Mouse (Mus musculus) hindbrain, embryonic 11.5 days (tissue): Measurements from ENCODE around the gene Epha3. TPM values are rescaled to one million over a fixed set of nuclear protein-coding genes. Genes with fewer than 3 reads are reported as not detected.

Experiments
- ATAC-seq: fragments of 200-750 bp; cut with Nextera tagmentation; 2 replicates; pipeline ENCODE4 v1.8.0; 2017; ENCODE audit warnings: mild to moderate bottlenecking, moderate TSS enrichment, moderate library complexity; ENCODE audit not compliant: low FRiP score
- DNase-seq: peaks from one replicate; pipeline ENCODE4 v3.0.0-alpha.2; 2015; ENCODE audit warnings: low spot score
- H3K27ac ChIP-seq: fragments of 300-500 bp; sonication (generic); 2 replicates; pipeline ENCODE4 v1.5.1; 2014; ENCODE audit warnings: mild to moderate bottlenecking, low read depth, low read length
- H3K27me3 ChIP-seq: fragments of 300-500 bp; sonication (generic); 2 replicates; pipeline ENCODE4 v1.6.1; 2014; ENCODE audit warnings: mild to moderate bottlenecking, low read length, moderate library complexity, mixed read lengths; ENCODE audit not compliant: control insufficient read depth, insufficient read depth
- H3K36me3 ChIP-seq: fragments of 300-500 bp; sonication (generic); 2 replicates; pipeline ENCODE4 v1.6.1; 2014; ENCODE audit warnings: mild to moderate bottlenecking, low read length, moderate library complexity, mixed read lengths; ENCODE audit not compliant: control insufficient read depth, insufficient read depth
- H3K4me1 ChIP-seq: fragments of 300-500 bp; sonication (generic); replicated peaks from 2 replicates; pipeline ENCODE4 v1.6.1; 2014; ENCODE audit warnings: low read length, mixed read lengths; ENCODE audit not compliant: control insufficient read depth, insufficient read depth
- H3K4me2 ChIP-seq: fragments of 300-500 bp; sonication (generic); replicated peaks from 2 replicates; pipeline ENCODE4 v1.6.1; 2014; ENCODE audit warnings: mild to moderate bottlenecking, low read depth, low read length
- H3K4me3 ChIP-seq: fragments of 300-500 bp; sonication (generic); 2 replicates; pipeline ENCODE4 v1.5.1; 2014; ENCODE audit warnings: low read depth, low read length
- H3K9ac ChIP-seq: fragments of 300-500 bp; sonication (generic); 2 replicates; pipeline ENCODE4 v1.6.1; 2014; ENCODE audit warnings: low read depth, low read length
- H3K9me3 ChIP-seq: fragments of 300-500 bp; sonication (generic); 2 replicates; pipeline ENCODE4 v1.6.1; 2016; ENCODE audit warnings: low read length; ENCODE audit not compliant: control insufficient read depth
- WGBS: fragments of 180-500 bp; shearing (Covaris S2); extraction: QIAGEN DNeasy Blood & Tissue Kit; methylation state at CpG from one replicate; pipeline ENCODE4 v1.1.7; 2014; 5-methylcytosine and 5-hydroxymethylcytosine counted together
- polyA plus RNA-seq: library from polyadenylated mRNA; unstranded; fragments of >200 nt; fragmentation: Nextera tagmentation; extraction: Ambion mirVana; gene quantifications from 2 replicates; pipeline ENCODE4 v1.2.1, GENCODE M21; 2014

Epha3 gene
- polyA plus RNA-seq, 1 experiment from 2014 or later = 68.6 TPM

- no peaks in the 10 kb centered on the region for H3K9me3 ChIP-seq
- H3K36me3 ChIP-seq = no peaks in the 10 kb centered on the region
- no peak overlapping the region for H3K9ac ChIP-seq
- H3K27me3 ChIP-seq = no peaks in the 10 kb centered on the region
- no peak overlapping the region for H3K4me3 ChIP-seq
- WGBS = 57% methylated on average over 1 of the region's 1 CpGs
- no peak overlapping the region for H3K4me2 ChIP-seq
- ATAC-seq (peak; percentile 65; the same call in 1 of the 2 replicates), DNase-seq (no peak)
- H3K27ac ChIP-seq = no peak overlapping the region
- H3K4me1 ChIP-seq = no peaks in the 10 kb centered on the region
These were observed 144.7 kb downstream of the Epha3 start for GRCm38 (mm10) chr16:63719235-63719634.

- Histone ChIP-seq H3K27me3 (no peaks in the 10 kb centered on the region), H3K9ac (no peak overlapping the region), H3K4me1 (no peaks in the 10 kb centered on the region), H3K4me2 (no peak overlapping the region), H3K27ac (no peak overlapping the region), H3K4me3 (no peak overlapping the region), H3K36me3 (no peaks in the 10 kb centered on the region), H3K9me3 (no peaks in the 10 kb centered on the region)
- DNase-seq = no peak
- WGBS = 92% methylated on average over 4 of the region's 4 CpGs
- no peak for ATAC-seq
These were observed 146.7 kb downstream of the Epha3 start for GRCm38 (mm10) chr16:63717317-63717716.

- Histone ChIP-seq H3K9me3 (no peaks in the 10 kb centered on the region), H3K9ac (no peak overlapping the region), H3K4me3 (no peak overlapping the region), H3K36me3 (no peaks in the 10 kb centered on the region), H3K27me3 (no peaks in the 10 kb centered on the region), H3K27ac (no peak overlapping the region), H3K4me1 (no peaks in the 10 kb centered on the region), H3K4me2 (no peak overlapping the region)
- ATAC-seq (no peak), DNase-seq (no peak)
- whole genome bisulfite sequencing = 81% methylated on average over 17 of the region's 17 CpGs
These were observed 156.8 kb downstream of the Epha3 start for GRCm38 (mm10) chr16:63706912-63707868.

DNA sequence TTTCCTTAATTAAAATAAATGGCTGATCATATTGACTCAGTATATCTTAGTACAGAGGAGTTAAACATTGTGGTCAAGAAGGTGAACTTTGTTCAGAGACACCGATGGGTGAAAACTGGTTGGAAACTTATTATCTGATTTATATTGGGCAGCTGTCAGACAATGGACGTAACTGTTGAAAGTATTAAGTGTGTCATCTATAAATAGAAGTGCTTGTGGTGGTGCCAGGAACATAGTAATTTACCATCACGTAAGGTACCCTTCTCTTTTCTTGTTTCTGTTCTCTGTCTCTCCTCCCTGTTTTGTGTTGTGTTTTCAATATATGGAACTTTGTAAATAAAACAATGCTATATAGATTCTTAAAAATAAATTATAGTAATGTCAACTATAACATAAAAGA is 174.6 kb downstream of the Epha3 start:
- no peak overlapping the region for H3K4me3 ChIP-seq
- H3K27me3 ChIP-seq = no peaks in the 10 kb centered on the region
- H3K27ac ChIP-seq = no peak overlapping the region
- H3K36me3 ChIP-seq = no peaks in the 10 kb centered on the region
- 95% methylated on average over 3 of the region's 3 CpGs for WGBS
- DNase-seq = no peak
- H3K4me1 ChIP-seq = no peaks in the 10 kb centered on the region
- ATAC-seq = no peak
- H3K9ac ChIP-seq = no peak overlapping the region
- H3K4me2 ChIP-seq = no peak overlapping the region
- H3K9me3 ChIP-seq = no peaks in the 10 kb centered on the region

DNA sequence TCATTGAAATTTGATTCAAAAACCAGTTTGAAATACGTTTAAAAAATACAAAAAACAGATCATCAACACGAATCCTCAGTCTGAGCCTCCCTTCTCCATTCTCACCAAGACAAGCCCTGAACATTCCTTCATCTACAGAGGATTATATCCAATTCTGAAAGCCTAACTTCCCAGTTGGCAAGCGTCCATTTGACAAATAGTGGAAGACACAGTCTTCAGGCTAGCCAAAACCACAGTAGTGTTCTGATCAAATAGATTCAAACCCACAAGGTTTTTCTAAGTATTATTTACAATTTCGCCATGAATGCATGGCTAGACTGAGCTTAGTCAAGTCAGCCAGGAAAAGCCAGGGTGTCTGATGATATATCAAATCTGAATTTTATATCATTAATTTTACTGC is 179.8 kb downstream of the Epha3 start:
- no peaks in the 10 kb centered on the region for H3K9me3 ChIP-seq
- no peak for ATAC-seq
- no peaks in the 10 kb centered on the region for H3K27me3 ChIP-seq
- no peaks in the 10 kb centered on the region for H3K36me3 ChIP-seq
- DNase-seq = no peak
- no peak overlapping the region for H3K9ac ChIP-seq
- no peak overlapping the region for H3K4me3 ChIP-seq
- WGBS = 87% methylated on average over 4 of the region's 4 CpGs
- no peak overlapping the region for H3K27ac ChIP-seq
- H3K4me1 ChIP-seq = no peaks in the 10 kb centered on the region
- H3K4me2 ChIP-seq = no peak overlapping the region

DNA sequence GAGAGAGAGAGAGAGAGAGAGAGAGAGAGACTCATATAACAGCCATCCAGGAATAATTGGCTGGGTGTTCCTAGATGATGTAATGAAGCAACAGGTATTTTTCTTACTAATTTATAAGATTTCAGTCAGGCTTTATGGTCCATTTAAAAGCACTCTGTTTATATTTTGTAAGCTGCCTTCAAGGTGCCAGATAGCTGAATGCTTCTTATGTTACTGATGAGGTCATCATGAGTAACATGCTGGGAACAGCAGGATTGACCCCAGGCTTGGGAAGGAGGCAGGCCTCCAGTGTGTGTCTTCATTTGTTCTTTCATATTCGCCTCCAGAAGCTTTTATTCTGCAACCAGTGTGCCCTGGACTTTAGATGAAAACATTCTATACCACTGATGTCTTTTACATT is 189.5 kb downstream of the Epha3 start:
- Histone ChIP-seq H3K9ac (no peak overlapping the region), H3K9me3 (no peaks in the 10 kb centered on the region), H3K27me3 (no peaks in the 10 kb centered on the region), H3K4me1 (no peaks in the 10 kb centered on the region), H3K4me3 (no peak overlapping the region), H3K4me2 (no peak overlapping the region), H3K27ac (no peak overlapping the region), H3K36me3 (no peaks in the 10 kb centered on the region)
- DNase-seq (no peak), ATAC-seq (peak; percentile 45; the same call in 1 of the 2 replicates)
- WGBS = 40% methylated on average over 1 of the region's 1 CpGs

- Histone ChIP-seq H3K4me2 (no peak overlapping the region), H3K27ac (no peak overlapping the region), H3K27me3 (no peaks in the 10 kb centered on the region), H3K4me1 (no peaks in the 10 kb centered on the region), H3K36me3 (no peaks in the 10 kb centered on the region), H3K9me3 (no peaks in the 10 kb centered on the region), H3K4me3 (no peak overlapping the region), H3K9ac (no peak overlapping the region)
- WGBS = 93% methylated on average over 9 of the region's 9 CpGs
- DNase-seq (no peak), ATAC-seq (no peak)
These were observed 190.6 kb downstream of the Epha3 start for GRCm38 (mm10) chr16:63673236-63673840.

GRCm38 (mm10) chr16:63665897-63666464 is 198.0 kb downstream of the Epha3 start:
- no peak for ATAC-seq
- Histone ChIP-seq H3K4me1 (no peaks in the 10 kb centered on the region), H3K4me2 (no peak overlapping the region), H3K9me3 (no peaks in the 10 kb centered on the region), H3K4me3 (no peak overlapping the region), H3K27ac (no peak overlapping the region), H3K9ac (no peak overlapping the region), H3K36me3 (no peaks in the 10 kb centered on the region), H3K27me3 (no peaks in the 10 kb centered on the region)
- whole genome bisulfite sequencing = 86% methylated on average over 3 of the region's 3 CpGs
- no peak for DNase-seq
